Mouse (Mus musculus): ENCODE measurements around the gene Kiss1r. TPM values are rescaled to one million over a fixed set of nuclear protein-coding genes. Genes with fewer than 3 reads are reported as not detected.

Gene Kiss1r
- total RNA-seq, 2 experiments from 2014 or later: 0.23 to 0.59 TPM

DNA sequence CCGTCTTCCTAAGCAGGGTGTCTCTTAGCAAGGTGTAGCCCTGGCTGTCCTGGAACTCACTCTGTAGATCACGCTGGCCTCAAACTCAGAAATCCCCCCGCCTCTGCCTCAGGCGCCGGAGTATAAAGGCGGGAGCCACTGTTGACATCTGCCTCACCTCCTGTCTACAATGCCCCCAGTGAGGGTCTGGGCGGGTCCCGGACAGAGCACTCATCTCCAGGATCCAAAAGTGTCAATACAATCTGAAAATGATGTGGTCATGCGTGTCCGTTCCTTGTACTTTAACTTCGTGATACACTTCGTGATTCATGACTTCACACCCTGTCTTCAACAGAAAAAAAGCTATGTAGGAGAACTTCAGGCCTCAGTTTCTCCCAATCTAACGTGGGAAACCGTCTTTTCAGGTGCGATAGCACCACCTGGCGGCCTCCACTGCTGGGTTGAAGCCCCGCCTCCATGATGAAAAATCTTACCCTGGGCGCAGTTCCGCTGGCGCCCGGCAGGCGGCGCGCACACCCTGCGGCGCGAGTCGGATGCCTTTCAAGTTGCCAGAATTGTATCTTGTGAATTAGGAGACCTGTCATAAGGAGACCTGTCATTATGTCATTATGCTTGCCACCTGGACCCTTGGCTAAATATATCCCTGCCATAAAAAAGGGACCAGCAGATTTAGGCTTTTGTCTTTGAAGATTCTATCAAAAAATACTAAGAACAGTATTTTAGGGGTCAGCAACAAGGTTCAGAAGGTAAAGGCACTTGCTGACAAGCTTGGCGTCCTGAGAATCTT lies 8.4 kb downstream of the Kiss1r start:
- DNase-seq: peak; percentile 93

GRCm38 (mm10) chr10:79925785-79926490 lies 9.2 kb downstream of the Kiss1r start:
- DNase-seq: no peak

- DNase-seq: peak; percentile 83
Measured at GRCm38 (mm10) chr10:79926491-79927323, 9.9 kb downstream of the Kiss1r start, which contains the start of gene Arid3a. Gene Arid3a, plus strand, starts transcription at chr10:79927043.

- peak; percentile 53 for DNase-seq
Measured at GRCm38 (mm10) chr10:79927324-79928029, 10.7 kb downstream of the Kiss1r start.

DNA sequence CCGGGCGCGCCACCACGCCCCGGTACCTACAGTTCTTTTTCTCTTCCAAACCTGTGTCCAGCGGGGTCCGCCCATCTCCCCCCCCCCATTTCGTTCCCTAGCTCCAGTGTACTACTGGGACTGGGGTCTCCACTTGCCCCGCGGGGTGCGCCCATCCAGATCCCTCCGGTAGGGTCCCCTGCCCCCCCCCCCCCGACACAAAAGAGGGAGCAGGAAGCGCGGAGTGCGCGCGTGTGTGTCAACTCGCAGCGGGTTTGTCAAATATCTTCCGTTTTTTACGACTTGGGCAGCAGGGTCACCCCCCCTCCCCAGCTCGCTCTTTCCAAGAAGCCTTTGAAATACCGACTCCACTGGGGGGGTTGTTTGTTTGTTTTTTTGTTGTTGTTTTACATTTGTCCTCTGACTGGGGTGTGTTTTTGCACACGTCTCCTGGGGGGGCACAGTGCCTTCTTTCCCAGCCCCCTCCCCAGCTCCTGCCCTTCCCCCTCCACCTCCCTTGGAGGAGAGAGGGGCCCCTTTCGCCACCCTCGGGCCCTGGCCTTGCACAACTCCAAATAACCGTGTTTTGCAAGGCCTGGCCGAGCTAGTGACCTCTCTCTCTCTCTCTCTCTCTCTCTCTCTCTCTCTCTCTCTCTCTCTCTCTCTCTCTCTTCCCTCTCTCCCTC lies 11.4 kb downstream of the Kiss1r start:
- DNase-seq: no peak

- DNase-seq: no peak
Measured at GRCm38 (mm10) chr10:79928907-79929701, 12.3 kb downstream of the Kiss1r start.

DNA sequence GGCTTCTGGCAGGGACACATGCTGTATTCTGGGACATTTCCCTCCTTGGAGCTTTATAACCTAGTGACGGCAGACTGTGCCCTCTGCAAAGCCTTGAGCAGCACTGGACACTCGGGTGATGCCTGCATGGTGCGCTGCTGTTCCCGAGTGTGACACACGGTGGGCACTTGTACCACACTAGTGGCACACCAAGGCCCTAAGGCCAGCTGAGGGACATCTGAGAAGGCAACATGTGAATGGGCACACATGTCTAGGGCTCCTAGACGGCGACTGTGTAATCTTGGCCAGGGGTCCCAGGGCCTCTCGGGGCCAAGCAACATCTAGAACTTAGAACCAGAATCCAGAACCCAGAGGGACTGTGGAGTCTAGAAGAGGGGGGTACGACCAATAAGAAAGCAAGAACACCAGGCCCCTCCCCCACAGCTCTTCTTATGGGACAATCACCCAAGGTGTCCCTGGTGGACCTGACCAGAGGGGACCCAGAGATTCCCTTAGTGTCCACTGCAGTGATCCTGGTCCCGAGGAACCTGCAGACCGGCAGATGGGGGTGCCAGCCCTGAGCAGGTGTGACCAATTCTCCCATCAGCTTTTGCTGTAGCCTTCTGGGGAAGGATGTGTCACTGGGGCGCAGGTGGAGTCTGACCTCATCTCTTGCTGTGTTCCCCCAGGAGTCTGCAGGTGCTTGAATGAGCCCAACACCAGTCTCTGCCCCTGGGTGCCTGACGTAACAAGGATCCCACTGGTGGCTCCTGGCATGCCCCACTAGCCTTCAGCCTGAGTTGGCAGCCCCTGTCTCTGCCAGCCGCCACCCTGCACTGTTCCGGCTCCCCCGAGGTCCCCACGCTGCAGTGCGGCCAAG lies 13.4 kb downstream of the Kiss1r start:
- DNase-seq: no peak

DNA sequence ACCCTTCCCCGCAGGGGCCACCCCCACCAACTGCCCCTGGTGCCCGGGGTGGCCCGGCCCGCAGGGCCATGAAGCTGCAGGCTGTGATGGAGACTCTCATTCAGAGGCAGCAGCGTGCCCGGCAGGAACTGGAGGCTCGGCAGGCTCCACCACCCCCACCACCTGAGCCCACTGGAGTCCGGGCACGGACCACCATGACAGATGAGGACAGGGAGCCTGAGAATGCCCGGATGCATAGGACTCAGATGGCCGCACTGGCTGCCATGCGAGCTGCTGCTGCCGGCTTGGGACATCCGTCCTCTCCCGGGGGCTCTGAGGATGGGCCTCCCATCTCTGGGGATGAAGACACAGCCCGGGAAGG lies 14.0 kb downstream of the Kiss1r start:
- DNase-seq: no peak

GRCm38 (mm10) chr10:79931797-79932196 lies 15.0 kb downstream of the Kiss1r start:
- DNase-seq: no peak

- peak; percentile 80 for DNase-seq
Measured at GRCm38 (mm10) chr10:79932736-79933135, 16.0 kb downstream of the Kiss1r start.

- DNase-seq: peak; percentile 48
Measured at GRCm38 (mm10) chr10:79933145-79933679, 16.4 kb downstream of the Kiss1r start.

DNA sequence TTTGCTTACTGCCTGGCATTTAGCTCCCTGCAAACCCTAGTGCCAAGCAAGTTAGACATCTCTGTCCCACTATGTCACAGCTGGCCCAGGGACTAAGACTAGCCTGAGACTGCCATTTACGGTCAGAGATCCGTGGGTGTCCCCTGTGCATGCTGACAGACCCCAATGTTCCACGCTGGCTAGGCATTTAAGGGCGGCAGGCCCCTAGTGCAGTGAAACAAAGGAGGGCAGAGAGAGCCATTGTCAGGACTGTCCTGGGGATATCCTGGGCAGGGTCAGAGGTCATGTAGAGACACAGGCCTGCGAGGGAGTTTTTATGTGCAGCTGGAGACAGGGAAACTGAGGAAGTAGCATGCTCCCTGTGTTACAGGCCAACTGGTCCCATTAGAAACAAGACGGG lies 17.1 kb downstream of the Kiss1r start:
- no peak for DNase-seq

GRCm38 (mm10) chr10:79934272-79934721 lies 17.5 kb downstream of the Kiss1r start:
- DNase-seq: peak; percentile 90

DNA sequence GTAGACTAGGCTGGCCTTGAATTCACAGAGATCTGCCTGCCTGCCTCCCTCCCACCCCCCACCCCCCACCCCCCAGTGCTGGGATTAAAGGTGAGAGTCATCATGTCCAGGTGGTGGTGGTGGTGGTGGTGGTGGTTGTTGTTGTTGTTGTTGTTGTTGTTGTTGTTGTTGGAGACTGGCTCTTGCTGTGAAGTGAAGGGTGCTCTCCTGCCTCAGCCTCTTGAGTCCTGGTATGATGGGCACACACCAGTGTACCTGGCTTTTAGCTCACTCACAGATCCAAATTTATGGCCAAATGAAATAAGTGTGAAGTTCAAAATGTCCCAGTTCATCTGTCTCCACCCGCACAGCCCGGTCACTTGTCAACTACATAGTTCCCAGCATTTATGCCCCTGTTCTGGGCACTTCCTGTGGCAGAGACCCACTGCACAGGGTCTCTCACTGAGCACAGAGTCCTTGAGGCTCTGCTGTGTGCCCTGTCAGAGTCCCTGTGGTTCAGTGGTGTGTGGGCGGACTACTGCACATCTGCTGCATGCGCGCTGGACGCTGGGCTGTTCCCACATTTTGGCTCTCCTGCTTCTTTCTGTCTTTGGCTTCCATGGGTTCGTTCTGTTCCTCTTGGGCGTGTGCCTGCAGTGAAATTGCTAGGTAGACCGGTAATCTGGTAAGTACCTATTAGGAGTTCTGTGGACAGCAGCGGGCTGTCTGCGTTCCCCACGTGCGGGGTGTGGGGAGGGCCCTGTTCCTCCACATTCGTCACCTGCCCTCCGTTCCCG lies 18.2 kb downstream of the Kiss1r start:
- DNase-seq: no peak

- no peak for DNase-seq
Measured at GRCm38 (mm10) chr10:79936284-79936910, 19.6 kb downstream of the Kiss1r start.

- peak; percentile 72 for DNase-seq
Measured at GRCm38 (mm10) chr10:79936911-79937441, 20.2 kb downstream of the Kiss1r start.

DNA sequence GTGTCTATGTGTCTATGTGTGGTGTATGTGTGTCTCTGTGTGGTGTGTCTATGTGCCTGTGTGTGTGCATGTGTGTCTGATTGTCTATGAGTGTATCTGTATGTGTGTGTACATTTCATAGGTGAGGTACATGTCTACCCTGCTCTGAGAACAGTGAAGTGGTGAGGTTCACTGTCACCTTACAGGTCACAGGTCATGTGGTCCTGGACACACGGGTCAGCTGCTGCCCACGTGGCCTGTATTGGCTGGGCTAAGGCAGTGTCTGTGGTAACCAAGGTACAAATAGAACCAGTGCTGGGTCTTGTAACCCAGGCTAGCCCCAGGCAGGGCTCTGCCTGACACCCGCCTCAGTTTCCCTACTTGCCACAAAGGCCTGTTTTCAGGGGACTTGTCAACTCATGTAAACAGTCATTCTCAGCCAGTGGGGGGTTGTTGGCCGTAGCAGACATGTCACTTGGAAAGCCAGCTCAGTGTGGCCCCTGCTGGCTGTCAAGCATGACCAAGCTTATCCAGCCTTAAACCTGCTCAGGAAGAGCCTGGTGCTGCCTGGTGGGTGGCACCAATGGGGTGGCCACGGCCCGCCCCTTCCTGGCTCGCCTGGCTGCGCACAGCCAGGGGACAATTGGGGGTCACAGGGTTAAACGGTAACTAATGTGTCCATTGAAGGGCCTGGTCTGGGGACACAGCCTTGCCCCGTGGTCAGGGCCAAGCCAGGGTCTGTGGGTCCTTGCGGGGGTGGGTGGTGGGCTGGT lies 21.2 kb downstream of the Kiss1r start:
- DNase-seq: no peak
